Mouse (Mus musculus) hindbrain, embryonic 11.5 days (tissue): ENCODE measurements at regions not wholly inside any gene's neighbourhood (a gene's known extent, or its start where the extent isn't known, plus 50 kb on each side); places are given as distances from the start of the nearest gene placed in this dataset.

ENCODE experiments used
- ATAC-seq: fragments of 200-750 bp; cut with Nextera tagmentation; 2 replicates; pipeline ENCODE4 v1.8.0; 2017; ENCODE audit warnings: mild to moderate bottlenecking, moderate TSS enrichment, moderate library complexity; ENCODE audit not compliant: low FRiP score
- DNase-seq: peaks from one replicate; pipeline ENCODE4 v3.0.0-alpha.2; 2015; ENCODE audit warnings: low spot score
- H3K27ac ChIP-seq: fragments of 300-500 bp; sonication (generic); 2 replicates; pipeline ENCODE4 v1.5.1; 2014; ENCODE audit warnings: mild to moderate bottlenecking, low read depth, low read length
- H3K27me3 ChIP-seq: fragments of 300-500 bp; sonication (generic); 2 replicates; pipeline ENCODE4 v1.6.1; 2014; ENCODE audit warnings: mild to moderate bottlenecking, low read length, moderate library complexity, mixed read lengths; ENCODE audit not compliant: control insufficient read depth, insufficient read depth
- H3K36me3 ChIP-seq: fragments of 300-500 bp; sonication (generic); 2 replicates; pipeline ENCODE4 v1.6.1; 2014; ENCODE audit warnings: mild to moderate bottlenecking, low read length, moderate library complexity, mixed read lengths; ENCODE audit not compliant: control insufficient read depth, insufficient read depth
- H3K4me1 ChIP-seq: fragments of 300-500 bp; sonication (generic); replicated peaks from 2 replicates; pipeline ENCODE4 v1.6.1; 2014; ENCODE audit warnings: low read length, mixed read lengths; ENCODE audit not compliant: control insufficient read depth, insufficient read depth
- H3K4me2 ChIP-seq: fragments of 300-500 bp; sonication (generic); replicated peaks from 2 replicates; pipeline ENCODE4 v1.6.1; 2014; ENCODE audit warnings: mild to moderate bottlenecking, low read depth, low read length
- H3K4me3 ChIP-seq: fragments of 300-500 bp; sonication (generic); 2 replicates; pipeline ENCODE4 v1.5.1; 2014; ENCODE audit warnings: low read depth, low read length
- H3K9ac ChIP-seq: fragments of 300-500 bp; sonication (generic); 2 replicates; pipeline ENCODE4 v1.6.1; 2014; ENCODE audit warnings: low read depth, low read length
- H3K9me3 ChIP-seq: fragments of 300-500 bp; sonication (generic); 2 replicates; pipeline ENCODE4 v1.6.1; 2016; ENCODE audit warnings: low read length; ENCODE audit not compliant: control insufficient read depth
- WGBS: fragments of 180-500 bp; shearing (Covaris S2); extraction: QIAGEN DNeasy Blood & Tissue Kit; methylation state at CpG from one replicate; pipeline ENCODE4 v1.1.7; 2014; 5-methylcytosine and 5-hydroxymethylcytosine counted together

DNA sequence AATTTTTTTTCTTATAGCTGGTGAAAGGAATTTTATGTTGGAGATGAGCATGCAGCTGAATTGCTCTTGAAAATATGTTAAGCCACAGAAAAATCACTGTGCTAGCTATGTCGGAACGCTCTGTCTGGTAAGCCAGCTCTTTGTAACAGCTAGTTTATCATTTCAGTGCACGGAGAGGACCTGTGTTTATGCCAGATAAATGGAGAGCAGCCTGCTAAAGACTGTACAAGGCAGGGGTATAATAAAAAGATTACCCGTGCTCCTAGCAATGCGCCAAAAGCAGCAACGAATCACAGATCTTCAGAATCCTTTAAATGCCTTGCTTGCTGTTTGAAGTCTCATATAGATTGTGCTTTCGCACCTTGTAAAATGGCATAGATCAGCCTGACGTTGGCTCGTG lies 232.2 kb upstream of the Daam1 start:
- Histone ChIP-seq H3K4me2 (no peak overlapping the region), H3K27ac (no peak overlapping the region), H3K9me3 (no peaks in the 10 kb centered on the region), H3K4me3 (no peak overlapping the region), H3K36me3 (no peaks in the 10 kb centered on the region), H3K27me3 (no peaks in the 10 kb centered on the region), H3K9ac (no peak overlapping the region), H3K4me1 (no peaks in the 10 kb centered on the region)
- DNase-seq, result no peak
- no peak for ATAC-seq
- 93% methylated on average over 9 of the region's 9 CpGs for WGBS

DNA sequence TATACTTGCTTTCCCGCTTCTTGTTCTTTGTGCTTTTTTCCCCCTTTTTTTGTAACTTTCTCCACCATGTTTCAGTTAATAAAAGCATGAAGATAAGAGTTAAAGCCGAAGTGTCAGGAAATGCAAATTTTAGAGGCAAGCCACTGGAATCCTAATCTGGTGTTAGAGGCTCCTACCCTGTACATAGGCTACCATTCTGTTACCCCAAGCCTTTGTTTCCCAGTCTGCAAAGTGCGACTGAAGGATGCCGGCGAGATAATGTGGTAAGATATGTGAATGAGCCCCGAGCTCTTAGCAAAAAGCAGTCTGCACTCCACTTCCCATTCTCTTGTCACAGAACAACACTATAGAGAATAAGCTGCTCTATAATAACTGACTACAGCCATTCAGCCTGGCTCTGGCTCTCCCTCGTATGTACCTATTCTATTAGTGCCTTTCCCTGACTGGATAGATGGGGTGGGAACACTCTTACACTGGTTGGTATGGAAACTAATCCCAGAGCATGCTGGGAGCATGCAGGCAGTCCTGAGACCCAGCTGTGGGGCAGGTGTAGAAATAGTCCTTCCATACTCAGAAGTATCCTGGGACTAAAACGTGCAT lies 229.7 kb upstream of the Daam1 start:
- H3K27ac ChIP-seq, result no peak overlapping the region
- H3K4me2 ChIP-seq, result no peak overlapping the region
- no peak for ATAC-seq

DNA sequence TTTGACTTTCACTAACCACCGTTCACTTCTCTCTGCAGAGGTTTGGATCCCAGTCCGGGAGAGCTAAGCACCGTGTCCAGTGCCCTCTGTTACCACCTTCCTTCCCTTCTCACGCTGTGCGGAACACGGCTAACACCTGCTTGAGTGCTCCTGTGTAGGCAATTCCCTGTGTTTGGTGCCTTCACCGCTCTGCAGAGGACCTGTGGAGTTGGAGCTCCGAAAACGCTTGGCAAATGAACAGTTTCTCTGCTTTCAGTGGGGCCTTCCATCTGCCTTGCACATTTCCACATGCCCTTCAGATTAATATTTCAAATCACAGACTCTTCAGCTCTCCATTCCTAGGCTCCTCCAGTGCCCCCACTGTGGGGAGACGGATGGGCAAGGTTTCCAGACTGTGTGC lies 227.7 kb upstream of the Daam1 start:
- 86% methylated on average over 10 of the region's 10 CpGs for WGBS
- no peaks in the 10 kb centered on the region for H3K4me1 ChIP-seq
- DNase-seq, result no peak

More for the DNA sequence above, 229.7 kb upstream of the Daam1 start:
- Histone ChIP-seq H3K4me1 (no peaks in the 10 kb centered on the region), H3K4me3 (no peak overlapping the region), H3K36me3 (no peaks in the 10 kb centered on the region), H3K27me3 (no peaks in the 10 kb centered on the region), H3K9me3 (no peaks in the 10 kb centered on the region), H3K9ac (no peak overlapping the region)
- 73% methylated on average over 8 of the region's 8 CpGs for WGBS
- DNase-seq, result no peak

DNA sequence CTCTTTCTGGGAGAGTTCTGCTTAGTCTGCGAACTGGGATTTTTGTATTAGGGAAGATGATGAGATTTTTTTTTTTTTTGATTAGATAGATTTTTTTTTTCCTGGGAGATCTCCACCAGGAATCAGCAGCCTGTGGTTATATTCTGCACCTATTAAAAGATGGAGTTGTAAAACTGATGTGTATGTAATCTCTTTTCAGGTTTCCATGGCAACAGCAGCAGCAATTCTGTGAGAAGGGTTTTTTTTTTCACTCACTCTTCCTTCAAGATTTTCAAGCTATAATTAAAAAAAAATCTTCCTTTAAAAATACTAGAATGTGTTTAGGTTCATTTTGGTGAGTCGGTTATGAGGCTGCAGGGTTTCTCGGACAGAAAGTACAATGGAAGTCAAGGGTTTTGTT lies 224.5 kb upstream of the Daam1 start:
- Histone ChIP-seq H3K36me3 (no peaks in the 10 kb centered on the region), H3K4me3 (no peak overlapping the region), H3K9ac (no peak overlapping the region), H3K4me2 (no peak overlapping the region), H3K27me3 (no peaks in the 10 kb centered on the region), H3K27ac (no peak overlapping the region), H3K4me1 (no peaks in the 10 kb centered on the region), H3K9me3 (no peaks in the 10 kb centered on the region)
- ATAC-seq (no peak), DNase-seq (no peak)
- WGBS, result 85% methylated on average over 3 of the region's 3 CpGs

More for the DNA sequence above, 227.7 kb upstream of the Daam1 start:
- H3K27ac ChIP-seq, result no peak overlapping the region
- no peak overlapping the region for H3K4me2 ChIP-seq
- H3K27me3 ChIP-seq, result no peaks in the 10 kb centered on the region
- H3K4me3 ChIP-seq, result no peak overlapping the region
- H3K36me3 ChIP-seq, result no peaks in the 10 kb centered on the region
- no peaks in the 10 kb centered on the region for H3K9me3 ChIP-seq
- no peak overlapping the region for H3K9ac ChIP-seq
- ATAC-seq, result no peak

GRCm38 (mm10) chr12:71607966-71608365 lies 222.9 kb upstream of the Daam1 start:
- Histone ChIP-seq H3K36me3 (no peaks in the 10 kb centered on the region), H3K9ac (no peak overlapping the region), H3K9me3 (no peaks in the 10 kb centered on the region), H3K4me1 (no peaks in the 10 kb centered on the region), H3K27ac (no peak overlapping the region), H3K4me2 (no peak overlapping the region), H3K27me3 (no peaks in the 10 kb centered on the region), H3K4me3 (no peak overlapping the region)
- DNase-seq (no peak), ATAC-seq (no peak)
- 90% methylated on average over 4 of the region's 4 CpGs for WGBS

DNA sequence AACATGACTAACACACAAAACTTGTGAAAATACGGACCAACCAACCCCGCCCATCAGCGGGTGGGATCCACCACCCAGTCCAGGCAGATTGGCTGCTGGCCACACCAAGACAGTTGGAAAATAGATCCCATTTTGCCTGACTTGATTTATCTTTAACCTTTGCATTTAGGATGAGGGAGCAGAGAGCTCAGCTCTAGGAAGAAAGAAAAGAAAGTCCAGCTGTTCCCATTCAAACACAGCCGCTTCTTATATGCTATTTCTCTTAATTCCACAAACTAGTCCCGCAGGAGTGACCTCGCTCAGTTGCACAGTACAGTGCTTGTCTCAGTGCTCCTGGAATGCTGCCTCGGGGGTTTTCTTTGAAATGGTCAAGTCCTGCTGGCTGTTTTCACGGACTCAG lies 217.6 kb upstream of the Daam1 start:
- ATAC-seq (no peak), DNase-seq (no peak)
- no peak overlapping the region for H3K9ac ChIP-seq
- 71% methylated on average over 8 of the region's 8 CpGs for WGBS
- no peaks in the 10 kb centered on the region for H3K27me3 ChIP-seq
- H3K4me2 ChIP-seq, result no peak overlapping the region
- no peak overlapping the region for H3K4me3 ChIP-seq
- H3K9me3 ChIP-seq, result no peaks in the 10 kb centered on the region
- H3K4me1 ChIP-seq, result no peaks in the 10 kb centered on the region
- no peaks in the 10 kb centered on the region for H3K36me3 ChIP-seq
- no peak overlapping the region for H3K27ac ChIP-seq

DNA sequence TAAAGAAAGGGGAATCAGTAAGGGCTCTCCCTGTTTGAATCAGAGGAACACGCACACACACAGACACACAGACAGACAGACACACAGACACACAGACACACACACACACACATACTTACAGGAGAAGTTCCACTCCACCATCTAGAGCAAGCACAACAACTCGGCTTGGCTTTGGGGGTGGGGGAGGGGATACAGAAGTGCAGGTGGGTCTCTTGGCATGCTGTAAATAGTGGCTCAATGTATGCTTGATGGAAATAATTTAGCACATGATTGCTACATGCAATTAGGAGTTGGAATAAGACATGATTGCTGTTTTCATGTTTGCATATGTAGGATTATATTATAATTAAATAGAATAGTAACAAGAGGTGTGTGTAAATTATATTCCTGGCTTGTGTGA lies 215.9 kb upstream of the Daam1 start:
- H3K27me3 ChIP-seq, result no peaks in the 10 kb centered on the region
- DNase-seq (no peak), ATAC-seq (no peak)
- no peaks in the 10 kb centered on the region for H3K36me3 ChIP-seq
- H3K9me3 ChIP-seq, result no peaks in the 10 kb centered on the region
- 94% methylated on average over 2 of the region's 2 CpGs for WGBS
- no peak overlapping the region for H3K4me3 ChIP-seq
- H3K4me2 ChIP-seq, result no peak overlapping the region
- H3K27ac ChIP-seq, result no peak overlapping the region
- no peak overlapping the region for H3K9ac ChIP-seq
- no peaks in the 10 kb centered on the region for H3K4me1 ChIP-seq

- Histone ChIP-seq H3K27ac (no peak overlapping the region), H3K4me3 (no peak overlapping the region), H3K36me3 (no peaks in the 10 kb centered on the region), H3K4me2 (no peak overlapping the region), H3K9me3 (no peaks in the 10 kb centered on the region), H3K9ac (no peak overlapping the region), H3K27me3 (no peaks in the 10 kb centered on the region), H3K4me1 (no peaks in the 10 kb centered on the region; the same call in 1 of the 2 replicates)
- no peak for DNase-seq
- 81% methylated on average over 2 of the region's 2 CpGs for WGBS
- no peak for ATAC-seq
Measured at GRCm38 (mm10) chr12:71615383-71615782, 215.5 kb upstream of the Daam1 start.

- no peaks in the 10 kb centered on the region for H3K36me3 ChIP-seq
- DNase-seq (no peak), ATAC-seq (no peak)
- no peaks in the 10 kb centered on the region for H3K27me3 ChIP-seq
- no peak overlapping the region for H3K4me3 ChIP-seq
- no peak overlapping the region for H3K4me2 ChIP-seq
- no peak overlapping the region for H3K27ac ChIP-seq
- no peak overlapping the region for H3K9ac ChIP-seq
- 83% methylated on average over 4 of the region's 4 CpGs for WGBS
- no peaks in the 10 kb centered on the region; the same call in 1 of the 2 replicates for H3K4me1 ChIP-seq
- H3K9me3 ChIP-seq, result no peaks in the 10 kb centered on the region
Measured at GRCm38 (mm10) chr12:71616121-71616520, 214.8 kb upstream of the Daam1 start.
